Mouse (Mus musculus): ENCODE measurements around the gene Stkld1.

DNA sequence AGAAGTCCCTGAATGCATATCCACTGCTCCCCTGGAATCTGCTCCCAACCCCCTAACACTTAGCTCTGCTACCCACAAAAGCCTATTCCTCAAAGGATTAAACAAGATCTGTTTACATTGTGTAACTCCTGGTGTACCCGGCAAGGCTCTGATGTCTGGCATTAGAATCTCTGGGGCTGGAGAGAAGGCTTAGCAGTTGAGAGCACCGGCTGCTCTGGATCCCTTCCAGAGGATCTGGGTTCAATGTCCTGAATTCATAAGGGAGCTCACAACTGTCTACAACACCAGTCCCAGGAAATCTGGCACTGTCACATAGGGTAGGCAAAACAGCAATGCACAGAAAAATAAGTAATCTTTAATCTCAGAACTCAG lies 23.6 kb downstream of the Stkld1 start:
- TF ChIP-seq CTCF (IDR thresholded peaks at IDR 0.05; ENCODE audit: control insufficient read depth, insufficient read depth, insufficient read length) (no peak), MYOG (IDR thresholded peaks at IDR 0.05; ENCODE audit: control insufficient read depth, extremely low read depth, insufficient read length) (no peak), MYOD1 (IDR thresholded peaks at IDR 0.05; ENCODE audit: control insufficient read depth, insufficient read length, low read depth) (no peak)
